Mouse (Mus musculus): ENCODE measurements around the gene Olfr214. TPM values are rescaled to one million over a fixed set of nuclear protein-coding genes. Genes with fewer than 3 reads are reported as not detected.
"Not testable (repeated sequence)": the region's sequence is repeated elsewhere in the genome, so short reads cannot be mapped to it uniquely, and the experiment has no call there.

Olfr214 gene
- polyA plus RNA-seq, 2 experiments = not detected

GRCm38 (mm10) chr6:116554952-116555351 lies 917 bp downstream of the Olfr214 start:
- ATAC-seq (ENCODE audit: low FRiP score, low read depth) (no peak), DNase-seq (ENCODE audit: low spot score) (no peak)
- Histone ChIP-seq H3K4me1 (ENCODE audit: control insufficient read depth, insufficient read depth, low read length) (no peaks in the 10 kb centered on the region), H3K27ac (replicated peaks; ENCODE audit: low read depth, low read length) (no peak overlapping the region), H3K9me3 (ENCODE audit: control insufficient read depth, low read length) (no peaks in the 10 kb centered on the region), H3K9ac (ENCODE audit: low read depth, low read length, severe bottlenecking) (no peak overlapping the region), H3K4me2 (replicated peaks; ENCODE audit: low read depth, low read length, severe bottlenecking) (no peak overlapping the region), H3K27me3 (ENCODE audit: control insufficient read depth, insufficient read depth, low read length) (no peaks in the 10 kb centered on the region), H3K36me3 (ENCODE audit: control insufficient read depth, insufficient read depth, low read length) (no peaks in the 10 kb centered on the region), H3K4me3 (replicated peaks; ENCODE audit: low read length) (no peak overlapping the region)
- no peak for TF ChIP-seq POLR2A (IDR thresholded peaks at IDR 0.05; ENCODE audit: borderline replicate concordance, extremely low read depth, insufficient read depth, insufficient read length)
- WGBS = 71% methylated on average over 3 of the region's 3 CpGs

- H3K9ac ChIP-seq (ENCODE audit: low read depth, low read length, severe bottlenecking) = no peak overlapping the region
- H3K36me3 ChIP-seq (ENCODE audit: control insufficient read depth, insufficient read depth, low read length) = no peaks in the 10 kb centered on the region
- WGBS = 20% methylated on average over 3 of the region's 3 CpGs
- no peaks in the 10 kb centered on the region for H3K9me3 ChIP-seq (ENCODE audit: control insufficient read depth, low read length)
- ATAC-seq (ENCODE audit: low FRiP score, low read depth) (no peak), DNase-seq (ENCODE audit: low spot score) (peak; percentile 22)
- H3K27ac ChIP-seq (replicated peaks; ENCODE audit: low read depth, low read length) = no peak overlapping the region
- H3K4me3 ChIP-seq (replicated peaks; ENCODE audit: low read length) = no peak overlapping the region
- H3K27me3 ChIP-seq (ENCODE audit: control insufficient read depth, insufficient read depth, low read length) = no peaks in the 10 kb centered on the region
- TF ChIP-seq POLR2A (IDR thresholded peaks at IDR 0.05; ENCODE audit: borderline replicate concordance, extremely low read depth, insufficient read depth, insufficient read length) = no peak
- no peak overlapping the region for H3K4me2 ChIP-seq (replicated peaks; ENCODE audit: low read depth, low read length, severe bottlenecking)
- no peaks in the 10 kb centered on the region for H3K4me1 ChIP-seq (ENCODE audit: control insufficient read depth, insufficient read depth, low read length)
Observed at GRCm38 (mm10) chr6:116569834-116570233, 15.8 kb downstream of the Olfr214 start.

- WGBS = 74% methylated on average over 4 of the region's 4 CpGs
- no peak within 1 kb of the TSS for H3K4me3 ChIP-seq (replicated peaks; ENCODE audit: low read length)
- no peaks in the 10 kb centered on the region for H3K9me3 ChIP-seq (ENCODE audit: control insufficient read depth, low read length)
- no peaks in the 10 kb centered on the region for H3K4me1 ChIP-seq (ENCODE audit: control insufficient read depth, insufficient read depth, low read length)
- no peak within 1 kb of the TSS for H3K27ac ChIP-seq (replicated peaks; ENCODE audit: low read depth, low read length)
- no peak for TF ChIP-seq POLR2A (IDR thresholded peaks at IDR 0.05; ENCODE audit: borderline replicate concordance, extremely low read depth, insufficient read depth, insufficient read length)
- H3K9ac ChIP-seq (ENCODE audit: low read depth, low read length, severe bottlenecking) = no peak within 1 kb of the TSS
- no peaks in the 10 kb centered on the region for H3K36me3 ChIP-seq (ENCODE audit: control insufficient read depth, insufficient read depth, low read length)
- H3K27me3 ChIP-seq (ENCODE audit: control insufficient read depth, insufficient read depth, low read length) = no peaks in the 10 kb centered on the region
- no peak within 1 kb of the TSS for H3K4me2 ChIP-seq (replicated peaks; ENCODE audit: low read depth, low read length, severe bottlenecking)
- no peak for ATAC-seq (ENCODE audit: low FRiP score, low read depth)
- no peak for DNase-seq (ENCODE audit: low spot score)
Observed at GRCm38 (mm10) chr6:116584095-116584494, 30.1 kb downstream of the Olfr214 start, which contains the start of gene Olfr215. Gene Olfr215, minus strand, starts transcription at chr6:116584195.

- not testable (repeated sequence) for ATAC-seq (ENCODE audit: low FRiP score, low read depth); H3K4me3 ChIP-seq (replicated peaks; ENCODE audit: low read length); DNase-seq (ENCODE audit: low spot score); H3K4me2 ChIP-seq (replicated peaks; ENCODE audit: low read depth, low read length, severe bottlenecking); H3K27ac ChIP-seq (replicated peaks; ENCODE audit: low read depth, low read length); H3K36me3 ChIP-seq (ENCODE audit: control insufficient read depth, insufficient read depth, low read length); H3K9me3 ChIP-seq (ENCODE audit: control insufficient read depth, low read length); H3K9ac ChIP-seq (ENCODE audit: low read depth, low read length, severe bottlenecking); H3K4me1 ChIP-seq (ENCODE audit: control insufficient read depth, insufficient read depth, low read length); H3K27me3 ChIP-seq (ENCODE audit: control insufficient read depth, insufficient read depth, low read length)
Observed at GRCm38 (mm10) chr6:116600969-116601368, 46.9 kb downstream of the Olfr214 start.

- Histone ChIP-seq H3K9me3 (ENCODE audit: control insufficient read depth, low read length) (no peaks in the 10 kb centered on the region), H3K4me2 (replicated peaks; ENCODE audit: low read depth, low read length, severe bottlenecking) (no peak overlapping the region), H3K9ac (ENCODE audit: low read depth, low read length, severe bottlenecking) (no peak overlapping the region), H3K36me3 (ENCODE audit: control insufficient read depth, insufficient read depth, low read length) (no peaks in the 10 kb centered on the region), H3K27ac (replicated peaks; ENCODE audit: low read depth, low read length) (no peak overlapping the region), H3K27me3 (ENCODE audit: control insufficient read depth, insufficient read depth, low read length) (no peaks in the 10 kb centered on the region), H3K4me1 (ENCODE audit: control insufficient read depth, insufficient read depth, low read length) (no peaks in the 10 kb centered on the region), H3K4me3 (replicated peaks; ENCODE audit: low read length) (no peak overlapping the region)
- TF ChIP-seq POLR2A (IDR thresholded peaks at IDR 0.05; ENCODE audit: borderline replicate concordance, extremely low read depth, insufficient read depth, insufficient read length) = no peak
- DNase-seq (ENCODE audit: low spot score) (no peak), ATAC-seq (ENCODE audit: low FRiP score, low read depth) (no peak)
- WGBS = 50% methylated on average over 4 of the region's 4 CpGs
Observed at GRCm38 (mm10) chr6:116607230-116607629, 53.2 kb downstream of the Olfr214 start.

Other genes with a start within 250 kb of the Olfr214 start
- 40.4 and 49.4 TPM in 2 replicates for gene March8, start 216.2 kb upstream of the Olfr214 start, polyA plus RNA-seq (2012; rRNA removed)
- gene March8, start 216.2 kb upstream of the Olfr214 start, polyA plus RNA-seq (2014; fragmentation: Nextera tagmentation; extraction: Ambion mirVana) = 27.0 and 29.6 TPM in 2 replicates
- 1.6 and 2.0 TPM in 2 replicates for gene Alox5, start 93.1 kb upstream of the Olfr214 start, polyA plus RNA-seq (2012; rRNA removed)
- 3.9 and 4.1 TPM in 2 replicates for gene Alox5, start 93.1 kb upstream of the Olfr214 start, polyA plus RNA-seq (2014; fragmentation: Nextera tagmentation; extraction: Ambion mirVana)
- gene Olfr211, start 65.1 kb upstream of the Olfr214 start, polyA plus RNA-seq (2012; rRNA removed) = not detected in 2 replicates
- not detected in 2 replicates for gene Olfr211, start 65.1 kb upstream of the Olfr214 start, polyA plus RNA-seq (2014; fragmentation: Nextera tagmentation; extraction: Ambion mirVana)
- gene Olfr212, start 47.7 kb upstream of the Olfr214 start, polyA plus RNA-seq (2012; rRNA removed) = 0.03 TPM in 1 of 2 replicates, not detected in the other
- gene Olfr212, start 47.7 kb upstream of the Olfr214 start, polyA plus RNA-seq (2014; fragmentation: Nextera tagmentation; extraction: Ambion mirVana) = not detected in 2 replicates
- gene Olfr213, start 15.8 kb upstream of the Olfr214 start, polyA plus RNA-seq (2012; rRNA removed) = not detected in 2 replicates
- gene Olfr213, start 15.8 kb upstream of the Olfr214 start, polyA plus RNA-seq (2014; fragmentation: Nextera tagmentation; extraction: Ambion mirVana) = not detected in 2 replicates
- 0.10 and 0.14 TPM in 2 replicates for gene Gm5580, start 3.1 kb upstream of the Olfr214 start, polyA plus RNA-seq (2012; rRNA removed)
- 0.41 and 0.50 TPM in 2 replicates for gene Gm5580, start 3.1 kb upstream of the Olfr214 start, polyA plus RNA-seq (2014; fragmentation: Nextera tagmentation; extraction: Ambion mirVana)
- not detected in 2 replicates for gene Olfr215, start 30.0 kb downstream of the Olfr214 start, polyA plus RNA-seq (2012; rRNA removed)
- not detected in 2 replicates for gene Olfr215, start 30.0 kb downstream of the Olfr214 start, polyA plus RNA-seq (2014; fragmentation: Nextera tagmentation; extraction: Ambion mirVana)
- 109 and 128 TPM in 2 replicates for gene Zfp422, start 74.8 kb downstream of the Olfr214 start, polyA plus RNA-seq (2012; rRNA removed)
- 166 and 184 TPM in 2 replicates for gene Zfp422, start 74.8 kb downstream of the Olfr214 start, polyA plus RNA-seq (2014; fragmentation: Nextera tagmentation; extraction: Ambion mirVana)
- 13.8 and 17.6 TPM in 2 replicates for gene Depp1, start 96.4 kb downstream of the Olfr214 start, polyA plus RNA-seq (2012; rRNA removed)
- 27.7 and 28.6 TPM in 2 replicates for gene Depp1, start 96.4 kb downstream of the Olfr214 start, polyA plus RNA-seq (2014; fragmentation: Nextera tagmentation; extraction: Ambion mirVana)
- 5.9 and 6.0 TPM in 2 replicates for gene Rassf4, start 119.7 kb downstream of the Olfr214 start, polyA plus RNA-seq (2012; rRNA removed)
- 11.3 and 14.3 TPM in 2 replicates for gene Rassf4, start 119.7 kb downstream of the Olfr214 start, polyA plus RNA-seq (2014; fragmentation: Nextera tagmentation; extraction: Ambion mirVana)
- gene Tmem72, start 162.7 kb downstream of the Olfr214 start, polyA plus RNA-seq (2012; rRNA removed) = 0.03 and 0.17 TPM in 2 replicates
- 0.06 and 0.08 TPM in 2 replicates for gene Tmem72, start 162.7 kb downstream of the Olfr214 start, polyA plus RNA-seq (2014; fragmentation: Nextera tagmentation; extraction: Ambion mirVana)